Mouse (Mus musculus): ENCODE results near the gene Olfr15. TPM values are rescaled to one million over a fixed set of nuclear protein-coding genes. Genes with fewer than 3 reads are reported as not detected.

Gene Olfr15
- polyA plus RNA-seq, 1 experiment from 2014 or later = not detected

DNA sequence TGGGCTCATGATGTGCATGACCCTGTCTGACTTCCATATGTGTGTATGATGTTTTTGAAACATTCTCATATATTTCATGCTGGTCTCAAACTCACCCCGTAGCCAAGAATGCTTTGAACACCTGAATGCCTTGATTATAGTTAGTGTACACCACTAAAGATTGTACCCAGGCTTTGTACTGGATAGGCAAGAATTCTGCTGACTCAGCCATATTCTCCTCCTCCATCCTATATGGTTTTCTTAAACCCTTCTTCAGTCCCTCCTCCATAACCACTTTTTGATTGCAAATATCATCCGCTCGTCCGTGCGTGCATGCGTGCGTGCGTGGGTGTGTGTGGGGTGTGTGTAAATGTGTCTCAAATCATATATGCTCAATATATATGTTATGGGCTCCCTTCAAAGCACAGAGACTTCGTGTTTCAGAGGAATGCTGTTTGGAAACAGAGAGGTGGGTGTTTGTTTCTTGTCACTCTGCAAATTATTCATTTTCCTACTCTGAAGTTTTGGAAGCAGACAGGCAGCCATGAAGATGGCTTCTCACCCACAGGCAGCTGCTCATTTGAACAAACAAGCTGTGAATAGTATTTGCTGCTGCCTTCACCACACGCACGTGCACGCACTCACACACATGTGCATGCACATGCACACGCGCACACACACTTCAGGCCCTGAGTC is 61.1 kb downstream of the Olfr15 start:
- Histone ChIP-seq H3K36me3 (peaks cover 22% of the 10 kb centered on the region), H3K4me3 (no peak overlapping the region), H3K4me1 (no peaks in the 10 kb centered on the region), H3K9me3 (replicated peaks) (no peaks in the 10 kb centered on the region), H3K27ac (no peak overlapping the region), H3K27me3 (ENCODE audit: low read depth, poor library complexity, severe bottlenecking) (no peaks in the 10 kb centered on the region)
- WGBS = 97% methylated on average over 14 of the region's 14 CpGs
- no peak for DNase-seq (ENCODE audit: low spot score)

DNA sequence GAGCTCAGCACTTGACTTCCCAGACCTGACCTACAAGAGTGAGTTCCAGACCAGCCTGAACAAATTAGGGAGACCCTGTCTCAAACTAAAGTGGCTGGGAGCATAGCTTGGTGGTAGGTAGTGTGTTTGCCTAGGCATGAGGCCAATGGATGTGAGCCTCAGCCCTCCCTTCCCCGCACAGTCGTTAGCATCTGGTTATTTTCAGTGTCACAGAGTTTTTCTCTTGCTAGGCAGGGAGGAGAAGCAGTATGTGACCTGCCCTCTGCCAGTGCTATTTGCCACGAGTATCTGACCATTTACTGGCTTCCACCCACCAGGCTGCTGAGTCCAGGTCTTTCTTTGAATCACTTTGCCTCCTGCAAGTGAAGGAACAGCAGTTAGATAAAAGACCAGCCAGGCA is 63.1 kb downstream of the Olfr15 start:
- Histone ChIP-seq H3K36me3 (peaks cover 39% of the 10 kb centered on the region), H3K9me3 (replicated peaks) (no peaks in the 10 kb centered on the region), H3K4me3 (no peak overlapping the region), H3K27ac (no peak overlapping the region), H3K4me1 (no peaks in the 10 kb centered on the region), H3K27me3 (ENCODE audit: low read depth, poor library complexity, severe bottlenecking) (no peaks in the 10 kb centered on the region)
- 74% methylated on average over 3 of the region's 3 CpGs for WGBS
- DNase-seq (ENCODE audit: low spot score) = no peak

Other genes starting within 250 kb of the Olfr15 start
- not detected in 2 replicates for gene Olfr161, start 239.8 kb upstream of the Olfr15 start, polyA plus RNA-seq (2016; fragmentation: Nextera tagmentation; extraction: Ambion mirVana)
- not detected in 2 replicates for gene Mefv, start 112.8 kb upstream of the Olfr15 start, polyA plus RNA-seq (2016; fragmentation: Nextera tagmentation; extraction: Ambion mirVana)
- gene Zfp263, start 86.8 kb upstream of the Olfr15 start, polyA plus RNA-seq (2016; fragmentation: Nextera tagmentation; extraction: Ambion mirVana) = 42.8 and 51.1 TPM in 2 replicates
- 0.72 and 0.88 TPM in 2 replicates for gene Zfp174, start 16.4 kb downstream of the Olfr15 start, polyA plus RNA-seq (2016; fragmentation: Nextera tagmentation; extraction: Ambion mirVana)
- 55.8 and 58.0 TPM in 2 replicates for gene Naa60, start 41.5 kb downstream of the Olfr15 start, polyA plus RNA-seq (2016; fragmentation: Nextera tagmentation; extraction: Ambion mirVana)
- 4.1 and 6.5 TPM in 2 replicates for gene Zfp597, start 53.7 kb downstream of the Olfr15 start, polyA plus RNA-seq (2016; fragmentation: Nextera tagmentation; extraction: Ambion mirVana)
- gene Gm20695, start 53.8 kb downstream of the Olfr15 start, polyA plus RNA-seq (2016; fragmentation: Nextera tagmentation; extraction: Ambion mirVana) = 1.6 and 2.3 TPM in 2 replicates
- 7.7 and 8.8 TPM in 2 replicates for gene 1700037C18Rik, start 77.8 kb downstream of the Olfr15 start, polyA plus RNA-seq (2016; fragmentation: Nextera tagmentation; extraction: Ambion mirVana)
- 20.1 and 20.4 TPM in 2 replicates for gene Cluap1, start 77.9 kb downstream of the Olfr15 start, polyA plus RNA-seq (2016; fragmentation: Nextera tagmentation; extraction: Ambion mirVana)
- 1.1 TPM in 2 replicates for gene Nlrc3, start 145.8 kb downstream of the Olfr15 start, polyA plus RNA-seq (2016; fragmentation: Nextera tagmentation; extraction: Ambion mirVana)
- 25.5 and 29.2 TPM in 2 replicates for gene Slx4, start 172.9 kb downstream of the Olfr15 start, polyA plus RNA-seq (2016; fragmentation: Nextera tagmentation; extraction: Ambion mirVana)
- gene Dnase1, start 206.1 kb downstream of the Olfr15 start, polyA plus RNA-seq (2016; fragmentation: Nextera tagmentation; extraction: Ambion mirVana) = 6.3 and 6.5 TPM in 2 replicates
- 107 and 112 TPM in 2 replicates for gene Trap1, start 246.9 kb downstream of the Olfr15 start, polyA plus RNA-seq (2016; fragmentation: Nextera tagmentation; extraction: Ambion mirVana)

All from limb, embryonic 10.5 days (tissue).